Mouse (Mus musculus) CH12.LX (cell line): ENCODE results near the gene Igf1. TPM values are rescaled to one million over a fixed set of nuclear protein-coding genes. Genes with fewer than 3 reads are reported as not detected.

Experiments
- DNase-seq: peaks from one replicate; pipeline ENCODE4 v3.0.0-alpha.2; 2013; ENCODE audit errors: extremely low read depth
- H3K27ac ChIP-seq: 2 replicates; pipeline ENCODE4 v1.5.1; 2012; ENCODE audit warnings: low read depth, mild to moderate bottlenecking, control low read depth, moderate library complexity; ENCODE audit not compliant: insufficient read depth
- H3K27me3 ChIP-seq: replicated peaks from 2 replicates; pipeline ENCODE3; 2012; ENCODE audit warnings: inconsistent platforms
- H3K36me3 ChIP-seq, 2 experiments: replicated peaks in 1 of 2; 2 replicates each; pipeline versions ENCODE3 to v1.6.1; 2012; ENCODE audit warnings: inconsistent platforms in 1 of 2, low read length in 1 of 2, mild to moderate bottlenecking in 1 of 2, mixed read lengths in 1 of 2, moderate library complexity in 1 of 2; ENCODE audit not compliant: control insufficient read depth in 1 of 2, insufficient read depth in 1 of 2
- H3K4me1 ChIP-seq, 2 experiments: 2 replicates each; pipeline ENCODE4 v1.6.1; 2012; ENCODE audit warnings: inconsistent platforms in 1 of 2, moderate library complexity in 1 of 2; ENCODE audit not compliant: insufficient read depth in 2 of 2, control insufficient read depth in 1 of 2
- H3K4me2 ChIP-seq: 2 replicates; pipeline ENCODE4 v1.6.1; 2012; ENCODE audit warnings: low read depth, mild to moderate bottlenecking, control low read depth; ENCODE audit not compliant: poor library complexity, insufficient read depth, severe bottlenecking
- H3K4me3 ChIP-seq, 3 experiments: fragments of 150-350 bp in 1 of 3; sonication (generic) in 1 of 3; replicated peaks in 1 of 3; 2 replicates each; pipeline versions ENCODE3 to v1.5.1; 2011 to 2012; ENCODE audit warnings: low read depth in 2 of 3, low read length in 2 of 3, mild to moderate bottlenecking in 2 of 3, moderate library complexity in 2 of 3, control low read depth in 1 of 3, improper control_type of control experiment in 1 of 3, inconsistent platforms in 1 of 3, mixed read lengths in 1 of 3; ENCODE audit not compliant: poor library complexity in 1 of 3
- H3K79me2 ChIP-seq: replicated peaks from 2 replicates; pipeline ENCODE4 v1.6.1; 2012; ENCODE audit warnings: mild to moderate bottlenecking, moderate library complexity; ENCODE audit not compliant: control insufficient read depth, poor library complexity, insufficient read depth, severe bottlenecking; ENCODE audit errors: extremely low read depth
- H3K9ac ChIP-seq: 2 replicates; pipeline ENCODE4 v1.6.1; 2012; ENCODE audit warnings: low read depth, mild to moderate bottlenecking, control low read depth, moderate library complexity; ENCODE audit not compliant: insufficient read depth
- H3K9me3 ChIP-seq: replicated peaks from 2 replicates; pipeline ENCODE3; 2012; ENCODE audit warnings: low read length, inconsistent platforms, mixed read lengths
- BHLHE40 ChIP-seq: IDR thresholded peaks from 2 replicates; pipeline ENCODE4 v1.6.1; 2011; ENCODE audit warnings: mild to moderate bottlenecking, low read depth, low read length, improper control_type of control experiment
- CHD1 ChIP-seq: IDR thresholded peaks from 2 replicates; pipeline ENCODE4 v1.6.1; 2012; ENCODE audit warnings: low read depth, low read length, improper control_type of control experiment, inconsistent platforms
- CHD2 ChIP-seq: IDR thresholded peaks from 2 replicates; pipeline ENCODE4 v1.6.1; 2011; ENCODE audit warnings: low read length, improper control_type of control experiment
- CTCF ChIP-seq, 2 experiments: IDR thresholded peaks in 1 of 2; conservative IDR thresholded peaks in 1 of 2; 2 replicates each; pipeline ENCODE4 v1.5.1; 2011 to 2012; ENCODE audit warnings: low read depth in 2 of 2, low read length in 2 of 2, improper control_type of control experiment in 1 of 2, inconsistent platforms in 1 of 2, mild to moderate bottlenecking in 1 of 2, moderate library complexity in 1 of 2
- E2F4 ChIP-seq: IDR thresholded peaks from 2 replicates; pipeline ENCODE4 v1.6.1; 2011; ENCODE audit warnings: low read depth, low read length, improper control_type of control experiment; ENCODE audit not compliant: insufficient replicate concordance
- EP300 ChIP-seq: IDR thresholded peaks from 2 replicates; pipeline ENCODE4 v1.6.1; 2011; ENCODE audit warnings: low read length, improper control_type of control experiment
- ETS1 ChIP-seq: conservative IDR thresholded peaks from 2 replicates; pipeline ENCODE4 v1.6.1; 2012; ENCODE audit warnings: low read depth, mild to moderate bottlenecking, inconsistent platforms, low read length, improper control_type of control experiment, moderate library complexity
- GABPA ChIP-seq: IDR thresholded peaks from 2 replicates; pipeline ENCODE4 v1.6.1; 2012; ENCODE audit warnings: low read depth, low read length, improper control_type of control experiment, inconsistent platforms; ENCODE audit not compliant: insufficient replicate concordance
- HCFC1 ChIP-seq: IDR thresholded peaks from 2 replicates; pipeline ENCODE4 v1.6.1; 2012; ENCODE audit warnings: low read depth, mild to moderate bottlenecking, inconsistent platforms, low read length, improper control_type of control experiment
- IRF4 ChIP-seq: IDR thresholded peaks from 2 replicates; pipeline ENCODE4 v1.6.1; 2014; ENCODE audit warnings: low read depth, mild to moderate bottlenecking, inconsistent platforms, low read length, improper control_type of control experiment
- JUN ChIP-seq: IDR thresholded peaks from 2 replicates; pipeline ENCODE4 v1.6.1; 2011; ENCODE audit warnings: low read depth, mild to moderate bottlenecking, low read length, improper control_type of control experiment, moderate library complexity; ENCODE audit not compliant: insufficient read depth
- KAT2A ChIP-seq: IDR thresholded peaks from 2 replicates; pipeline ENCODE4 v1.6.1; 2012; ENCODE audit warnings: low read length, improper control_type of control experiment, inconsistent platforms; ENCODE audit not compliant: insufficient replicate concordance
- MAFK ChIP-seq: IDR thresholded peaks from 2 replicates; pipeline ENCODE4 v1.6.1; 2011; ENCODE audit warnings: low read length, improper control_type of control experiment; ENCODE audit not compliant: insufficient replicate concordance
- MAZ ChIP-seq: IDR thresholded peaks from 2 replicates; pipeline ENCODE4 v1.6.1; 2012; ENCODE audit warnings: low read depth, mild to moderate bottlenecking, inconsistent platforms, low read length, improper control_type of control experiment, moderate library complexity
- MEF2A ChIP-seq: IDR thresholded peaks from 2 replicates; pipeline ENCODE4 v1.6.1; 2014; ENCODE audit warnings: low read depth, mild to moderate bottlenecking, inconsistent platforms, low read length, improper control_type of control experiment, borderline replicate concordance
- MYC ChIP-seq: IDR thresholded peaks from 2 replicates; pipeline ENCODE4 v1.6.1; 2011; ENCODE audit warnings: low read depth, mild to moderate bottlenecking, improper control_type of control experiment, low read length
- NELFE ChIP-seq: IDR thresholded peaks from 2 replicates; pipeline ENCODE4 v1.6.1; 2011; ENCODE audit warnings: low read depth, low read length, improper control_type of control experiment
- NRF1 ChIP-seq: IDR thresholded peaks from 2 replicates; pipeline ENCODE4 v1.6.1; 2014; ENCODE audit warnings: low read depth, mild to moderate bottlenecking, inconsistent platforms, low read length, improper control_type of control experiment, moderate library complexity
- PAX5 ChIP-seq: IDR thresholded peaks from 2 replicates; pipeline ENCODE4 v1.6.1; 2012; ENCODE audit warnings: low read length, inconsistent platforms, mixed read lengths
- POLR2A ChIP-seq: IDR thresholded peaks from 2 replicates; pipeline ENCODE4 v1.6.1; 2011; ENCODE audit warnings: low read depth, mild to moderate bottlenecking, improper control_type of control experiment, low read length
- POLR2AphosphoS2 ChIP-seq: IDR thresholded peaks from 2 replicates; pipeline ENCODE4 v1.6.1; 2011; ENCODE audit warnings: low read depth, low read length, improper control_type of control experiment
- RAD21 ChIP-seq: IDR thresholded peaks from 2 replicates; pipeline ENCODE4 v1.6.1; 2011; ENCODE audit warnings: low read depth, mild to moderate bottlenecking, low read length, improper control_type of control experiment, moderate library complexity
- RCOR1 ChIP-seq: conservative IDR thresholded peaks from 2 replicates; pipeline ENCODE4 v1.6.1; 2012; ENCODE audit warnings: low read depth, mild to moderate bottlenecking, inconsistent platforms, low read length, improper control_type of control experiment
- SIN3A ChIP-seq: IDR thresholded peaks from 2 replicates; pipeline ENCODE4 v1.6.1; 2012; ENCODE audit warnings: low read length, improper control_type of control experiment, inconsistent platforms
- SMC3 ChIP-seq: IDR thresholded peaks from 2 replicates; pipeline ENCODE4 v1.6.1; 2011; ENCODE audit warnings: low read depth, low read length, improper control_type of control experiment
- TCF12 ChIP-seq: IDR thresholded peaks from 2 replicates; pipeline ENCODE4 v1.6.1; 2014; ENCODE audit warnings: low read depth, mild to moderate bottlenecking, inconsistent platforms, low read length, improper control_type of control experiment
- UBTF ChIP-seq: IDR thresholded peaks from 2 replicates; pipeline ENCODE4 v1.6.1; 2012; ENCODE audit warnings: low read depth, mild to moderate bottlenecking, inconsistent platforms, low read length, improper control_type of control experiment, moderate library complexity
- USF1 ChIP-seq: IDR thresholded peaks from 2 replicates; pipeline ENCODE4 v1.6.1; 2014; ENCODE audit warnings: low read depth, mild to moderate bottlenecking, inconsistent platforms, low read length, improper control_type of control experiment
- USF2 ChIP-seq: conservative IDR thresholded peaks from 2 replicates; pipeline ENCODE4 v1.6.1; 2011; ENCODE audit warnings: low read depth, low read length, improper control_type of control experiment
- ZKSCAN1 ChIP-seq: IDR thresholded peaks from 2 replicates; pipeline ENCODE4 v1.6.1; 2012; ENCODE audit warnings: low read depth, inconsistent platforms, low read length, improper control_type of control experiment, borderline replicate concordance
- ZMIZ1 ChIP-seq: IDR thresholded peaks from 2 replicates; pipeline ENCODE4 v1.6.1; 2012; ENCODE audit warnings: low read depth, mild to moderate bottlenecking, inconsistent platforms, low read length, improper control_type of control experiment
- dilution Hi-C: fragments of 300-500 bp; cut with MboI; formaldehyde crosslinking; loops from 2 replicates; pipeline ENCODE4 v1.14.3; 2020; ENCODE audit warnings: low sequenced_read_pairs; ENCODE audit not compliant: extremely low pct_unique_long_range_greater_than_20kb, extremely low pct_ligation_motif_present
- in situ Hi-C: fragments of 300-500 bp; cut with MboI; formaldehyde crosslinking; loops from 3 replicates; pipeline ENCODE4 v1.14.3; 2019; ENCODE audit warnings: low sequenced_read_pairs, low pct_ligation_motif_present, low pct_unique_long_range_greater_than_20kb, mixed read lengths
- polyA plus RNA-seq: library from polyadenylated mRNA; unstranded; fragments of >175 nt; gene quantifications from 2 replicates; pipeline ENCODE4 v1.2.1, GENCODE M21; 2012; ENCODE audit warnings: low read depth; ENCODE audit not compliant: insufficient read length
- total RNA-seq, 2 experiments: library from RNA; depleted of rRNA; stranded (reverse); fragments of 300-350 nt in 1 of 2; fragments of >200 nt in 1 of 2; gene quantifications; 2 replicates each; pipeline ENCODE4 v1.2.3; 2012 to 2014

The Igf1 gene
- total and polyA plus RNA-seq, 3 experiments = 0.23 TPM; not detected in 2

DNA sequence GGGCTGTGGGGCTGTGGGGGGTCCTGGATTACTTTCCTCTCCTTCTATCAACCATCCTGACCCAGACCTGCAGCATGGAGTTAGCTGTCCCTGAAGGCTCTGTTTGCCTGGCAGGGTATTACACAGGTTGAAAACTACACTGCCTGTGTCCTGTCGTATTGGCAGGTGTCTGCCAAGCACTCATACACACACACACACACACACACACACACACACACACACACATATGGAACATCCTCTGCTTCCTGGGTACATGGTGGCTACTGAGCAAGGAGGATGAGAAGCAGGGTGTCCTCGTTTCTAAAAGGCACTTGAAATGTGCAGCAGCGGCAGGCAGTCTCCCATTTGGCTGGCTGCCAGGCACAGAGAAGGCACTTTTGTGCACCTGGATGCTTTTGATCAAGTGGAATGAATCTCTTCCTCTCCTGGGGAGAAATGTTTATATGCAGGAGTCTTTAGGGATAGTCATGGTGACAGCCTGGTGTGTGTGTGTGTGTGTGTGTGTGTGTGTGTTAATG, 44.9 kb upstream of the Igf1 start:
- no peak for DNase-seq
- no peak for TF ChIP-seq KAT2A
- no peak for TF ChIP-seq UBTF
- no peak for TF ChIP-seq EP300
- no peak for TF ChIP-seq PAX5
- TF ChIP-seq IRF4 = no peak
- no peak for TF ChIP-seq USF2
- no peak for TF ChIP-seq CTCF (conservative IDR thresholded peaks at IDR 0.05 in 1 of 2, IDR thresholded peaks at IDR 0.05 in 1 of 2; ENCODE audit: low read depth in 2 of 2, low read length in 2 of 2)
- TF ChIP-seq E2F4 = no peak
- no peak for TF ChIP-seq CHD2
- no peak for TF ChIP-seq BHLHE40
- no peak for TF ChIP-seq SMC3
- no peak for TF ChIP-seq NRF1
- TF ChIP-seq JUN = no peak
- TF ChIP-seq SIN3A = no peak
- TF ChIP-seq ZKSCAN1 = no peak
- TF ChIP-seq MYC = no peak
- no peak for TF ChIP-seq MAFK
- no peak for TF ChIP-seq MAZ
- TF ChIP-seq TCF12 = no peak
- Histone ChIP-seq H3K9me3 (no peaks in the 10 kb centered on the region), H3K27me3 (no peaks in the 10 kb centered on the region), H3K4me2 (no peak overlapping the region), H3K36me3 (no peaks in the 10 kb centered on the region), H3K27ac (no peak overlapping the region), H3K9ac (no peak overlapping the region), H3K4me3 (no peak overlapping the region), H3K79me2 (no peaks in the 10 kb centered on the region), H3K4me1 (peaks cover 3 to 5% of the 10 kb centered on the region in 2 experiments; a peak in 1 of 4 replicates)
- in situ Hi-C loops (no loop called here), dilution Hi-C loops (no loop called here)

DNA sequence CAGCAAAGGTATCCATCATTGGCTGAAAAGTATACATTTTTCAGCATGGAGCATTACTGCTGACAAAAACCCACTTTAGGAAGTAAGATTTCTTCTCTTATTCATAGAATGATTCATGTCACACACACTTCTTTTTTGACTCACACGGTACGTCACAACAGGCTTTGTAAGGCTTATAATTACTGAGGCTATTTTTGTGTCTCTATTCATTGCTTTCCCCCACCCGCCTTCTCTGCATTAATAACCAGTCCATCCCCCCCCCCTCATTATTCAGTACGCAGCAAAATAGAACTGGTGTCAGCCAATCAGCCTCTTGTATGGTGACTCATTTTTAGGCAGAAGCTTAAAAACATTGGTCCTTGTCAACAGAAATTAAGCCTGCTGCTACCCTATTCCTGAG, 41.2 kb upstream of the Igf1 start:
- H3K4me3 ChIP-seq = no peak overlapping the region
- in situ Hi-C loops = no loop called here
- H3K9me3 ChIP-seq = no peaks in the 10 kb centered on the region
- no peak overlapping the region for H3K27ac ChIP-seq
- no peaks in the 10 kb centered on the region for H3K27me3 ChIP-seq
- H3K4me2 ChIP-seq = 0 out of 2 replicates have a peak overlapping the region, but pooled peaks have one; percentile 65
- dilution Hi-C loops = no loop called here
- H3K36me3 ChIP-seq = no peaks in the 10 kb centered on the region
- no peak overlapping the region for H3K9ac ChIP-seq
- DNase-seq = peak; percentile 34
- H3K79me2 ChIP-seq = no peaks in the 10 kb centered on the region
- peaks cover 3 to 5% of the 10 kb centered on the region in 2 experiments; a peak in 1 of 4 replicates for H3K4me1 ChIP-seq
- TF ChIP-seq KAT2A (no peak), ETS1 (peak; percentile 13; the same call in 1 of the 2 replicates), GABPA (no peak), NELFE (no peak), ZKSCAN1 (no peak), CHD1 (no peak), POLR2A (no peak), USF1 (no peak), UBTF (no peak), RCOR1 (no peak), IRF4 (peak; percentile 56), MEF2A (0 out of 2 replicates have a peak, but pooled peaks have one; percentile 17), TCF12 (no peak), EP300 (no peak), E2F4 (no peak), CHD2 (no peak), USF2 (no peak), SIN3A (no peak), POLR2AphosphoS2 (no peak), MAFK (0 out of 2 replicates have a peak, but pooled peaks have one; percentile 7), RAD21 (no peak), HCFC1 (no peak), ZMIZ1 (no peak)
